Mouse (Mus musculus): ENCODE measurements around the gene Mex3b.
A peak's percentile ranks its signal among the peaks of the same experiment; 100 is the strongest.

The Mex3b gene

GRCm38 (mm10) chr7:82867271-82868121 is at the start of gene Mex3b:
Mex3b (plus strand) TSS chr7:82867333.
- DNase-seq = peak; percentile 17 to 31

DNA sequence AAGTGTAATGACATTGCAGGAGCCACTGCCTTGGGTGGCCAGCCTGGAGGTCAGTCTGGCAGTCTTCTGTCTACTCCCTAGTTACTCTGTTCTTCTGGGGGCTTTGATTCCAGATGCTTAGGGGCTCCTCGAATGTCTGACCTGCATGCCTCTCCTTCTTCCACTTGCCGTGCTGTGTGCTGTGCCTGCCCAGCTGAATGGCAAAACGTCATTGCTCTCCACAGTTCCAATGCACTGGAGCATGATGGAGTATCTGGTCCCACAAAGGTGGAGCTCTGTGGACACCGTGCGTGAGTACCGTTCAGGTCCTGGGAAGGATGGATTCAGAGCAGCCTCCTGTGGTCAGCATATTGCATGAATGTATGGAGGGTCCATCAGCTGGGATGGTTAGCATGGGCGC is 47.6 kb upstream of the Mex3b start:
- DNase-seq = no peak

DNA sequence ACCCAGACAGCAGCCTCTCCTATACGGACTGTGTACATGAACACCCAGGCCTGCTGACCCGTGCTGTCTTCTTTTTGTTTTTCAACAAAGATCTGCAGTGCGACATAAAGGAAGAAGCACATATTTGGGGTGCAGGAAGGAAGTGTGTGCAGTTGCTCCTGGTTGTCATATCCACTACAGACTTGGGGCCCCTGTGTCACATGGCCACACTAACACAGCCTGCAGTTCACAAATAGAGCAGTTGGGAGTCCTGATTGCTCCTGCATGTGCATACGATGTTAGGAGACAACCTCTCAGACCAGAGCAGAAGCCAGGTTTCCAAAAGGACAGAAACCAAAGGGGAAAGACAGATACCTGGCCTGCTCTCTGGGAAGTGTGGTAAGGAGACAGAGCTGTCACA is 46.5 kb upstream of the Mex3b start:
- DNase-seq = no peak

DNA sequence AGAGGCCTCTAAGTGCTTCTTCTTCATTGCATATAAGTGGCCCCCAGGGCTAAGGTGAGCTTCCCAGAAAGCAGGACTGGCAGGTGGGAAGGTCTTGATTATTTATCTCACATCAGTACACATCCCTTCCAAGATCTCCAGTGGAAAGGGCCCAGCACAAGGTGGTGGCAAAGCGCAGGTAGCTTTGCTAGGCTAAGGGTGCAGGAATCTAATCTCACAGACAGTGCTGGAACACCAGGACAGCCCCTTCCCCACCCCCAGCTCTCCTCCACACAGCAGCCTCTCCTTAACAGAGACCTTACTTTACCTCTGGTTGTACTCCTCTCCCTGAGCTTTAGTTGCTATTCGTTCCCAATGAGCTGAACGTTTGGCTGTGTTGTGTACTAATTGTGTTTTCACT is 45.6 kb upstream of the Mex3b start:
- no peak for DNase-seq

GRCm38 (mm10) chr7:82822528-82822927 is 44.6 kb upstream of the Mex3b start:
- DNase-seq = no peak

- DNase-seq = no peak
Observed at GRCm38 (mm10) chr7:82828193-82828592, 38.9 kb upstream of the Mex3b start.

DNA sequence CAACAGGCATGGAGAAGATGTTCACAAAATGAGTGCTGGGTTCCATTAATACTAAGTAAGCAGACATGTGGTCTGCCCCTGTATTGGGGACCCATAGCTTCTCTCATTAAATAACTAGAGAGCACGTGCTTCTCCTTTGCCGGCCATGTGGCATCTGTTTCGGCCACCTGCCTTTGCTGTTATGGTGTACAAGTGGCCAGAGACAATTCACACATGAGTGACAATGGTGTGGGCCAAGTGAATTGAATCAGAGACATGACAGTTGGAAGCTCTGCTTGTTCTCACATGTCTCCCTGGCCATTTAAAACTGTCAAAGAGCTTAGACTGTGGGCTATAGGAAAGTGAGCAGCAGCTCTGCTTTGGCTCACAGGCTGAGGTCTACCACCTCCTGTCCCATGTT is 37.6 kb upstream of the Mex3b start:
- no peak for DNase-seq

- no peak for DNase-seq
Observed at GRCm38 (mm10) chr7:82834471-82834870, 32.7 kb upstream of the Mex3b start.

DNA sequence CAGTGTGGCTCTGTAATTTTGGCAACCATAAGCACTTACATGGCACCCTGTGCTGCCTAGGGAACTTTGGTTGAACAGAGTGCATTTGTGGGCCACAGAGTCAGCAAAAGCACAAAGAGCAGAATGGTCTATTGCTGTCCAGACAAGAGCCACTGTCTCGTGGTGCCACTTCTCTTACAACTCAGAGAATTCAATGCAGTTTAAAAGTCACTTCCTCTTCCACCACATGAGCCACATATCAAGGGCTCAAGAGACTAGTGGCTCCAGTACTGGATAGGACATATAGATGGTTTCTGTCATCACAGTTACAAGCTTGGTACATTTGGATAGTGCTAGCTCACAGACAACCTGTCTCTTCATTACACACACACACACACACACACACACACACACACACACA is 28.7 kb upstream of the Mex3b start:
- no peak for DNase-seq

DNA sequence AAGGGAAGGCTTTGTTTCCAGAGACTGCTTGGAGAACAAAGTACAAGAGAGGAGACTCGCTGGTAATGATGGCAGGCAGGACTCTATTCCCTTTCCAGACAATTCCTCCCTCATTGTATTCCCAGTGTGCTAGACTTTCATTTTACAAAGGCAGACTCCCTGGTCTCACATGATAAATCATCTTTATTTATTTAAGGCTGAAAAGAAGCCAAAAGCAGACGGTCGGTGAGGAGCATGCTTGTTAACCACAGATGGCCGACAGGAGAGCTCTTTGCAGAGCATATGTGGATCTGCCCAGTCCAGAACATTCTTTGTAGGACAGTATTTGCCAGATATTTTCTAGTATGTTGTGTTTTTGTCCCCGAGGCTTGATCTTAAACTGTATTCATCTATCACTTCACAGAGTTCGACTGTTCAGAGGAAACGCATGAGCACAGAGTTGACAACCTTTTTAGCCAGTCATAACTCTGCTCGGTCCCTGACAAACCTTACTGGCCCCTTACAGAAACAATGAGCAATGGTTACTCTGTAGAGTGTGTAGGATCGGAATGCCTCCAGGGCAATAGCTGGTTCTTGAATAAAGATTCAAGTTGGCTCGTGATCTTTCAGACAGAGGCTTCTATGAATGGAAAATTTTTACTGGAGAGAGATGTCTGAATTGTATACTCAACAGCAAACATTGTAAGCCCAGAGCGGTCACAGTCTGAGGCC is 28.0 kb upstream of the Mex3b start:
- no peak for DNase-seq

DNA sequence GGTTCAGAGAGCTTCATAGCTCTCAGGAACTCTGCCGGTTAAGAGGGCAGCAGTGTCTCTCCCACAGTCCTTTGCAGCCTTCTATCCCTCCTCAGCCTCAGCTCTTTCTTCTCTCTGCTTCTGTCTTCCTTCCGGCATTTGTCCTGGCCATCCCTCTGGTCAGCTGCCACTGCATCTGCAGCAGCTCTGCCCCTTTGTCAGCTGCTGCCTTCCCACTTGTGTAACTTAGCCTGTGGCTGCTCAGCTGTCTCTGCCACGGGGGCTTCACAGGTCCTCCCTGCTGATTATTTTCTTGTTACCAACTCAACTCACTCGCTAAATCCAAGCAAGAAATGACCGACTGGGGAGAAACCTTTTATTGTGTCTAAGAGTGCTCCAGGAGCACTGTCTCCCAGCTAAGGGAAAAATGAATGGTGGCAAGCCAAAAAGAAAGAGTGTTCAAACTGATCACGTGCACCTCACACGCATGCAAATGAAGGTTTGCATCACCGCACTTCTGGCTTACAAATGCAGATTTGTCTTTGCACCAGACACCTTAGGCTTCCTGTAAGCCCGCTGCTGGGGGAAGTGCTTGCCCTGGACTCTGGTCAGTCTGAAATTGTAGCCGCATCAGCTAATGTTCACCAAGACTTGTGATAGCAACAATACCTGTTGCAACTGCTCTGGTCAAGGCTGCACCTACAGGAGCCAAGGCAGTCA is 24.8 kb upstream of the Mex3b start:
- DNase-seq = peak in 1 of 2 experiments; percentile 32

GRCm38 (mm10) chr7:82850756-82851155 is 16.4 kb upstream of the Mex3b start:
- no peak for DNase-seq

- DNase-seq = no peak
Observed at GRCm38 (mm10) chr7:82851670-82852069, 15.5 kb upstream of the Mex3b start.

GRCm38 (mm10) chr7:82854195-82854766 is 12.9 kb upstream of the Mex3b start:
- DNase-seq = no peak

GRCm38 (mm10) chr7:82858611-82859010 is 8.5 kb upstream of the Mex3b start:
- no peak for DNase-seq

GRCm38 (mm10) chr7:82860626-82861025 is 6.5 kb upstream of the Mex3b start:
- peak; percentile 73 to 79 for DNase-seq

DNA sequence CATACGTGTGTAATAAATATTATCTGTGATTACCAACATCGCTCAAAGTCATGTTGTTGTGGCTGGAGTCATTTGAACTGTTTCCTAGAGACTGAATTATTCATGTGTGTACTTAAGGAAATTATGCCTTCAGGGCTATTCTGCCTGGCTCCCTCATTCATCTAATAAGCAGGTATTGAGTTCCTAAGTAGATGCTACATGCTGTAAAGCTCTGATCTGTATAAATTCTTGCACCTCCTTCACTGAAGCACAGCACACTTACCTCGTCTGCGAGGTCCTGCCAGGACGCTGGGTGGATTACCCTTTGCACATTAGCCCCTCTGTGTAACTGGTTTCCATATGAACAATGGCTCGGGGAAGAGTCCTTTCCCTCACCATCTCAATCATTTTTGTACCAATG is 3.8 kb upstream of the Mex3b start:
- DNase-seq = no peak

GRCm38 (mm10) chr7:82864260-82864990 is 2.7 kb upstream of the Mex3b start:
- DNase-seq = no peak

DNA sequence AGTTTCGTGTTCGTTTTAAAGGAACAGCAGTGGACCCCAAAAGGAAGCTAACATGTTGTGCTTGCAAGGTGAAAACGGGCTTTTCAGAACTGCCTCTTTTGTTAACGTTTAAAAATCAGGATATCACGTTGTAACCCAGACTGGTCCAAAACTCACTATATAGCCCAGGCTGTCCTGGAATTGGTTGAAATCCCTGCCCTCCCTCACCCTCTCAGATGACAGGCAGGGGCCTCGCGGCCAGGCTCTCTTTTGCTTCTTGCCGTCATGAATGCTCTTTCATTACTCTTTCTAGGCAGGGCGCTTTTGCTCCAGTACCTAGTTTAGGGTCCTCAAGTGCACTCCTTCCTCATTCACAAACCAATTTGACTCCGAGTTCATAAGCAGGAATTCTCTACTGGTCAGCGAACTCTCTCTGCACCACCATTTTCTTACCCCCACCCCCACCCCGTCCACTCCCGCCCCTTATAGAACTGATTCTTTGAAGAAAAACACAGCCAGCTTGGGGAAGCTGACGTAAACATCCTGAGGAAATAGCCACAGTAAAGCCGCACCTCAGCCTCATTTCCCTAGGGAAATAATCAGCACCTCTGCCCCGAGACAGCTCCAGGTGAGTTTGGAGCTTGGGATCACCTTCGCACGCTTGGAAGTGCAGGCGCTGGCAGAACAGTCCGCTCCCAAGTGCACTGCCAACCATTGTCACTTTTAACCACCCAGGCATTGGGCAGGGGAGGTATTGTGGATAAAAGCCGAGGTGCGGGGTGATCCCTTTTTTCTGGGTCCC is 2.0 kb upstream of the Mex3b start:
- DNase-seq = no peak

- DNase-seq = peak; percentile 97
Observed at GRCm38 (mm10) chr7:82865834-82866485, 1.2 kb upstream of the Mex3b start.

Measured in kidney, adult 8-10 months (tissue).